ENCODE assay signal across 18 mouse cellular contexts in the genomic region with DNA sequence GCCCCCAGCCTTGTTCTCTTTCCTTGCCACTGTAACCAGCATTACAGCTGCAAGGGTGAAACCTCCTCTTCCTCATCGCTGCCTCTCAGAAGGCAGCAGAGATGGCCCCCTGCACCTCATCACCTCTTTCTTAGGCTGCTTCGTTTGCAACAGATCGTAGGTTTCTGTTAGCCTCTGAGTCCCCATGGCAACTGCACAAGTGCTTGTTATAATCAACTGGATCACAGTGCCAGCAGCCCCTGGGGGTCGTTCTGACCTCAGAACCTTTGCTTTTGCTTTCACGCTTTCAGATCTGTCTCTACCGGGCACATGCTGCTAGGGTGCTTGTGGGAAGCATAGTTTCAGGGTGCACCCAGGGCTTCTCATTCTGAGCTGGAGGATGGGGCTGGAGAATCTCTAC.
A peak's percentile ranks its signal among the peaks of the same experiment; 100 is the strongest.
DNase-seq lines count a peak whose midpoint lies in the region; ATAC-seq and TF ChIP-seq lines count a peak whose summit lies in the region.
"Had no signal": no experiment of that assay in that cellular context is flagged by ENCODE, and none has a peak within 500 bp of the region (broad histone marks: within the 10 kb centered on the region; RNA-seq: fewer than 3 reads in every experiment).

No protein-coding gene starts in this region.

- ATAC-seq in forebrain, embryonic 16.5 days, result peak; percentile 15; the same call in 1 of the 2 replicates
- peak; percentile 71 for ATAC-seq in midbrain, embryonic 13.5 days
- ATAC-seq: inflammation-experienced regulatory T-cells, adult 6 months had no signal

- H3K27ac ChIP-seq in layer of hippocampus, adult 2 months, result peak overlapping the region; percentile 29; the same call in 1 of the 2 replicates
- H3K27ac ChIP-seq in forebrain, embryonic 16.5 days (ENCODE audit: low read length), result no peak overlapping the region
- H3K27ac ChIP-seq in midbrain, embryonic 13.5 days, result peak overlapping the region; percentile 25; the same call in 1 of the 2 replicates
- H3K27ac ChIP-seq: embryonic facial prominence, embryonic 13.5 days; limb, embryonic 15.5 days had no signal

- peaks cover 9% of the 10 kb centered on the region for H3K4me1 ChIP-seq in forebrain, embryonic 16.5 days (replicated peaks; ENCODE audit: control insufficient read depth, insufficient read depth, low read length)
- peaks cover 17% of the 10 kb centered on the region for H3K4me1 ChIP-seq in midbrain, embryonic 13.5 days (replicated peaks)
- H3K4me1 ChIP-seq: embryonic facial prominence, embryonic 13.5 days; limb, embryonic 15.5 days had no signal

- 23% methylated on average over 6 of the region's 6 CpGs for WGBS in forebrain, embryonic 16.5 days
- WGBS in midbrain, embryonic 13.5 days, result 21% methylated on average over 6 of the region's 6 CpGs

- TF ChIP-seq CTCF in layer of hippocampus, adult 2 months (conservative IDR thresholded peaks at IDR 0.05), result no peak

- no peaks in the 10 kb centered on the region for H3K9me3 ChIP-seq in forebrain, embryonic 16.5 days (ENCODE audit: control insufficient read depth, low read length)
- no peaks in the 10 kb centered on the region for H3K9me3 ChIP-seq in midbrain, embryonic 13.5 days
- H3K9me3 ChIP-seq: embryonic facial prominence, embryonic 13.5 days; limb, embryonic 15.5 days had no signal

- DNase-seq in layer of hippocampus, adult 2 months (ENCODE audit: low spot score in 2 of 2), result no peak
- DNase-seq in layer of hippocampus, adult 18-20 months (ENCODE audit: low spot score in 2 of 2), result no peak
- no peak for DNase-seq in spleen, postnatal 10 days (ENCODE audit: low spot score in 2 of 2)
- no peak for DNase-seq in frontal cortex, postnatal 14 days (ENCODE audit: low spot score in 2 of 2)
- no peak for DNase-seq in heart, postnatal 10 days
- DNase-seq: adrenal gland, postnatal 14 days; B cell, adult 2 months; cerebellum, adult 18-20 months; heart, postnatal 14 days; kidney, adult 8-10 months; kidney, postnatal 36 days; lung, postnatal 10 days; thymus, postnatal 25 days had no signal

- intact Hi-C loops in heart, postnatal 10 days (cut with DNase I), result no loop called here

- H3K4me3 ChIP-seq in layer of hippocampus, adult 2 months, result no peak overlapping the region
- H3K4me3 ChIP-seq in forebrain, embryonic 16.5 days (replicated peaks; ENCODE audit: low read length), result no peak overlapping the region
- no peak overlapping the region for H3K4me3 ChIP-seq in midbrain, embryonic 13.5 days (replicated peaks)
- H3K4me3 ChIP-seq: embryonic facial prominence, embryonic 13.5 days; limb, embryonic 15.5 days had no signal

- no peak overlapping the region for H3K4me2 ChIP-seq in forebrain, embryonic 16.5 days (ENCODE audit: low read length)
- peak overlapping the region; percentile 2; the same call in 1 of the 2 replicates for H3K4me2 ChIP-seq in midbrain, embryonic 13.5 days (replicated peaks)
- H3K4me2 ChIP-seq: embryonic facial prominence, embryonic 13.5 days; limb, embryonic 15.5 days had no signal

- no peak overlapping the region for H3K9ac ChIP-seq in forebrain, embryonic 16.5 days (replicated peaks; ENCODE audit: low read depth, low read length)
- H3K9ac ChIP-seq in midbrain, embryonic 13.5 days (replicated peaks), result 0 out of 2 replicates have a peak overlapping the region, but pooled peaks have one; percentile 20
- H3K9ac ChIP-seq: embryonic facial prominence, embryonic 13.5 days; limb, embryonic 15.5 days had no signal

- no peaks in the 10 kb centered on the region for H3K27me3 ChIP-seq in forebrain, embryonic 16.5 days (replicated peaks; ENCODE audit: control insufficient read depth, insufficient read depth, low read length)
- H3K27me3 ChIP-seq in midbrain, embryonic 13.5 days, result no peaks in the 10 kb centered on the region
- H3K27me3 ChIP-seq: embryonic facial prominence, embryonic 13.5 days; limb, embryonic 15.5 days had no signal

- H3K36me3 ChIP-seq in forebrain, embryonic 16.5 days (ENCODE audit: control insufficient read depth, insufficient read depth), result no peaks in the 10 kb centered on the region
- H3K36me3 ChIP-seq in midbrain, embryonic 13.5 days, result no peaks in the 10 kb centered on the region
- H3K36me3 ChIP-seq: embryonic facial prominence, embryonic 13.5 days; limb, embryonic 15.5 days had no signal
